In the genomic region with DNA sequence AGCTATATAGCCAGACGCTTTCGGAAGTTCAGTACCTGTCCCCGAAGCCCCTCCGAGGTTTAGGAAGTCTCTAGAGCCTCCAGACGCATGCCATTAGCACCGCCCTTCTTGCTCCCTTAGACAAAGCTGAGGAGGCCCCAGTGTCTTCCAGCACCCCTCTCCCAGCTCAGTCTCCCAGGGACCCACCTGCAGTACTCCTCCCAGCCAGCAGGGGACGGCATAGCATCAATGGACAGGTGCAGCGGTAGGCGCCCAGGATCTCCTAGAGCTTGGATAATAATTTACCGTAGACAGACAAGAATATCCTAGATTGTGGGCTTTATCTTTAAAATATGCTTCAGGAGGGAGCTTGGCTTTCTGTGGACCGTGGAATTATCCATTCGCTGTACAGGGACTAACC, we compare ENCODE assay signal across 8 mouse cellular contexts. TPM values are rescaled to one million over a fixed set of nuclear protein-coding genes. Genes with fewer than 3 reads are reported as not detected.
DNase-seq lines count a peak whose midpoint lies in the region; ATAC-seq and TF ChIP-seq lines count a peak whose summit lies in the region.

No protein-coding gene starts in this region.

- H3K27me3 ChIP-seq in heart, embryonic 10.5 days (ENCODE audit: insufficient read depth, poor library complexity, severe bottlenecking), result no peaks in the 10 kb centered on the region
- no peaks in the 10 kb centered on the region for H3K27me3 ChIP-seq in liver, embryonic 14.5 days (ENCODE audit: control insufficient read depth, insufficient read depth, low read length)
- no peaks in the 10 kb centered on the region for H3K27me3 ChIP-seq in neural tube, embryonic 13.5 days

- H3K9me3 ChIP-seq in heart, embryonic 10.5 days, result no peaks in the 10 kb centered on the region
- H3K9me3 ChIP-seq in liver, embryonic 14.5 days (ENCODE audit: control insufficient read depth, low read length), result no peaks in the 10 kb centered on the region
- H3K9me3 ChIP-seq in neural tube, embryonic 13.5 days, result no peaks in the 10 kb centered on the region

- H3K4me1 ChIP-seq in heart, embryonic 10.5 days, result peaks cover 39% of the 10 kb centered on the region
- H3K4me1 ChIP-seq in liver, embryonic 14.5 days (replicated peaks; ENCODE audit: control insufficient read depth in 2 of 2, insufficient read depth in 2 of 2, low read length in 1 of 2), result peaks cover 0 to 18% of the 10 kb centered on the region in 2 experiments; a peak in 3 of 4 replicates
- peaks cover 21% of the 10 kb centered on the region for H3K4me1 ChIP-seq in neural tube, embryonic 13.5 days (replicated peaks)

- peak; percentile 73 for DNase-seq in 416B (ENCODE audit: low read depth)
- peak; percentile 87 to 93 for DNase-seq in adrenal gland, adult 18-20 months (ENCODE audit: low spot score in 2 of 2)
- peak; percentile 76 for DNase-seq in embryo, embryonic 11 days
- peak; percentile 87 for DNase-seq in heart, embryonic 10.5 days (ENCODE audit: low spot score)
- peak; percentile 92 for DNase-seq in kidney, postnatal 10 days
- peak in 1 of 3 experiments; percentile 20 for DNase-seq in liver, embryonic 14.5 days (ENCODE audit: low read depth in 3 of 3, low spot score in 3 of 3)
- DNase-seq in testis, postnatal 10 days (ENCODE audit: low spot score), result peak; percentile 94

- WGBS in heart, embryonic 10.5 days, result 19% methylated on average over 12 of the region's 12 CpGs
- 15% methylated on average over 12 of the region's 12 CpGs for WGBS in liver, embryonic 14.5 days (ENCODE audit: insufficient replicate concordance)
- 18% methylated on average over 12 of the region's 12 CpGs for WGBS in neural tube, embryonic 13.5 days

- peak overlapping the region; percentile 29; the same call in 1 of the 2 replicates for H3K27ac ChIP-seq in heart, embryonic 10.5 days
- no peak overlapping the region for H3K27ac ChIP-seq in liver, embryonic 14.5 days
- H3K27ac ChIP-seq in neural tube, embryonic 13.5 days (replicated peaks), result no peak overlapping the region

- peak; percentile 34; the same call in 1 of the 2 replicates for ATAC-seq in liver, embryonic 14.5 days (ENCODE audit: insufficient read depth)
- ATAC-seq in neural tube, embryonic 13.5 days (ENCODE audit: low read depth), result 0 out of 2 replicates have a peak, but pooled peaks have one; percentile 45

- TF ChIP-seq EP300 in liver, embryonic 14.5 days (IDR thresholded peaks at IDR 0.05; ENCODE audit: low read depth), result no peak

- no peaks in the 10 kb centered on the region for H3K36me3 ChIP-seq in heart, embryonic 10.5 days
- H3K36me3 ChIP-seq in liver, embryonic 14.5 days (replicated peaks; ENCODE audit: control insufficient read depth, insufficient read depth, low read depth), result no peaks in the 10 kb centered on the region
- no peaks in the 10 kb centered on the region for H3K36me3 ChIP-seq in neural tube, embryonic 13.5 days

- TF ChIP-seq CTCF in liver, embryonic 14.5 days (IDR thresholded peaks at IDR 0.05; ENCODE audit: low read depth), result peak; percentile 99

- H3K4me3 ChIP-seq in heart, embryonic 10.5 days, result no peak overlapping the region
- no peak overlapping the region for H3K4me3 ChIP-seq in liver, embryonic 14.5 days (ENCODE audit: insufficient read depth in 1 of 2, low read depth in 2 of 2, low read length in 2 of 2)
- H3K4me3 ChIP-seq in neural tube, embryonic 13.5 days, result no peak overlapping the region

- H3K4me2 ChIP-seq in liver, embryonic 14.5 days (ENCODE audit: low read depth), result 0 out of 2 replicates have a peak overlapping the region, but pooled peaks have one; percentile 8
- H3K4me2 ChIP-seq in neural tube, embryonic 13.5 days, result no peak overlapping the region

- H3K9ac ChIP-seq in liver, embryonic 14.5 days (replicated peaks), result no peak overlapping the region
- no peak overlapping the region for H3K9ac ChIP-seq in neural tube, embryonic 13.5 days

RNA-seq across cellular contexts. Expression of gene Srp14, which starts 7.4 kb away (rescaled TPM):
- 100 to 1,000 TPM; 217 to 225 TPM for total RNA-seq in adrenal gland, adult 18-20 months (2021)
- polyA plus RNA-seq in heart, embryonic 10.5 days (2016; fragmentation: Nextera tagmentation; extraction: Ambion mirVana), result 209 and 232 TPM in 2 replicates
- polyA plus RNA-seq in liver, embryonic 14.5 days (2012; rRNA removed), result 46.6 and 59.2 TPM in 2 replicates
- polyA plus RNA-seq in liver, embryonic 14.5 days (2014; fragmentation: Nextera tagmentation; extraction: Ambion mirVana), result 93.7 and 102 TPM in 2 replicates
- polyA plus RNA-seq in neural tube, embryonic 13.5 days (2015; fragmentation: Nextera tagmentation; extraction: Ambion mirVana), result 367 and 393 TPM in 2 replicates
